Mouse (Mus musculus) cerebellum, adult 9-10 months (tissue): Measurements from ENCODE around the gene Ero1l.

ENCODE experiments used
- DNase-seq: peaks from one replicate; pipeline ENCODE4 v3.0.0; 2022

The Ero1l gene

GRCm38 (mm10) chr14:45303939-45304338 lies 14.6 kb downstream of the Ero1l start:
- DNase-seq, result no peak

GRCm38 (mm10) chr14:45291608-45292007 lies 27.0 kb downstream of the Ero1l start:
- no peak for DNase-seq

- no peak for DNase-seq
Measured at GRCm38 (mm10) chr14:45282066-45282465, 36.5 kb downstream of the Ero1l start.

GRCm38 (mm10) chr14:45275816-45276215 lies 42.8 kb downstream of the Ero1l start:
- no peak for DNase-seq

GRCm38 (mm10) chr14:45263831-45264592 lies 54.6 kb downstream of the Ero1l start:
- DNase-seq, result no peak

GRCm38 (mm10) chr14:45251548-45252076 lies 67.0 kb downstream of the Ero1l start:
- DNase-seq, result no peak

- DNase-seq, result no peak
Measured at GRCm38 (mm10) chr14:45241613-45242012, 77.0 kb downstream of the Ero1l start.

GRCm38 (mm10) chr14:45239042-45239441 lies 79.5 kb downstream of the Ero1l start:
- no peak for DNase-seq
